Mouse (Mus musculus): ENCODE data around the gene Vmn2r5. TPM values are rescaled to one million over a fixed set of nuclear protein-coding genes. Genes with fewer than 3 reads are reported as not detected.

Vmn2r5 gene
- not detected for polyA plus RNA-seq (2014; fragmentation: Illumina TruSeq; extraction: RNeasy Lipid Tissue Mini Kit (QIAGEN cat#74804); ENCODE audit: low read depth, low replicate concordance)

GRCm38 (mm10) chr3:64509742-64510141 is at the start of gene Vmn2r5:
Gene Vmn2r5, minus strand, starts transcription at chr3:64509842.

Other genes with a start within 250 kb of the Vmn2r5 start
- gene Vmn2r3, start 220.1 kb downstream of the Vmn2r5 start, polyA plus RNA-seq (2014; fragmentation: Illumina TruSeq; extraction: RNeasy Lipid Tissue Mini Kit (QIAGEN cat#74804); ENCODE audit: low read depth, low replicate concordance) = not detected
- not detected for gene Vmn2r4, start 94.5 kb downstream of the Vmn2r5 start, polyA plus RNA-seq (2014; fragmentation: Illumina TruSeq; extraction: RNeasy Lipid Tissue Mini Kit (QIAGEN cat#74804); ENCODE audit: low read depth, low replicate concordance)
- gene Vmn2r6, start 56.0 kb upstream of the Vmn2r5 start, polyA plus RNA-seq (2014; fragmentation: Illumina TruSeq; extraction: RNeasy Lipid Tissue Mini Kit (QIAGEN cat#74804); ENCODE audit: low read depth, low replicate concordance) = not detected

All from adrenal gland, adult 10 weeks (tissue).